Mouse (Mus musculus) skeletal muscle tissue, adult 2 months (tissue): ENCODE results near the gene Cd3g.
"Not testable (repeated sequence)": the region's sequence is repeated elsewhere in the genome, so short reads cannot be mapped to it uniquely, and the experiment has no call there.

Experiments used
- DNase-seq: peaks from one replicate; pipeline ENCODE4 v3.0.0-alpha.2; 2012; ENCODE audit warnings: low read depth, low spot score

The Cd3g gene

DNA sequence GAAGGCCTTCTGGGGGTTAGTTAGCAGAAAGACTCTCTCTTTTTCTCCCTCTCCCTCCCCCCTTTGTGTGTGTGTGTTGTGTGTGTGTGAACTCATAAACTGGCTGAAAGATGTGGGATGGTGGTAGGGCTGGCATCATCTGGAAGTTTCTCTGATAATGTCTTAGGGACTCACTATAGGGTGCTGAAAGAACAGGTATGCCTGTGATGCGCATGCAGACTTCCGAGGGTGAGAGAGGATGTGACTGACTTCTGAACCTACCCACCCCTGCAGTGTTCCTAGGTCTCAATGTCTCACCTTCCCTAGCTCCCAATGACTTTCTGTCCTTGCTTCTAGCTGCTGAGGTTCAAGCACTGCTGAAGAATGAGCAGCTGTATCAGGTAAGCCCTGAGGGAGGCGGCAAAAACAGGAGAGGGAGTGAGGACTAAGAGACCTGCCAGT is 5.5 kb upstream of the Cd3g start:
- DNase-seq: no peak

DNA sequence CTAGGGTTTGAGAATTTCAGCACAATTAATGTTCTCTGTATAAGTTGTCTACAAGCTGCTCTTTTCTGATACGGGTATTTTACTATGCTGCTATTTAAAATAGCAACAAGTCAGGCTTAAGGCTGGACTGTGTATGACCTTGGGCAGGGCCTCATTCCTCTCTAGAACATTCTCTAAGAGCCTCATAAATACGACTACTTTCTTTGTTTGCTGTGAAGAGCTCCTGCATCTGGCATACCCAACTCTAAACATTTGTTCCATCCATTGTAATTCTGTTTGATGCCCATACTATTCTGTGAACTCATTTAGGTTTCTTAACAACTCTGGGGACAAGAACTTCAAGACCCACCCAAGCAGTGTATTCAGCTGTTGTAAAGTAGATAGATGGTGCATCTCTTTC is 2.8 kb upstream of the Cd3g start:
- DNase-seq: no peak

DNA sequence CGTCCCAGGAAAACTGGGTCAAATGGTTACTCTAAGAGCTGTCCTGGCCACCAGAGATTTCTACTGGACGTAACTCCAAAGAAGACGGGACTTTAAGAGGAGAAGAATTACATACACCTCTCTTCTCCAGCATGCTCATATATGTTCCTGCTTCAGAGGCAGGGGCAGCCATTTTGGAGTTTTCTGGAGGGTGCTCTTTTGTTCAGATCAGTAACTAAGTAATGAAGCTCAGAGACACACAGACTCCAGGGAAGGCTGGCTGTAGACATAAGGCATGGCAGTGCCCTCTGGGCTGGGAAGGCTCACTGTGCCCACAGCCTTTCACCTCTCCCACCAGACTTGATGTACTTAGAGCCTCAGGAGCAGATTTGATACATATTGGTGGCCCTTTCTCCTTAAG is 2.3 kb upstream of the Cd3g start:
- DNase-seq: no peak

DNA sequence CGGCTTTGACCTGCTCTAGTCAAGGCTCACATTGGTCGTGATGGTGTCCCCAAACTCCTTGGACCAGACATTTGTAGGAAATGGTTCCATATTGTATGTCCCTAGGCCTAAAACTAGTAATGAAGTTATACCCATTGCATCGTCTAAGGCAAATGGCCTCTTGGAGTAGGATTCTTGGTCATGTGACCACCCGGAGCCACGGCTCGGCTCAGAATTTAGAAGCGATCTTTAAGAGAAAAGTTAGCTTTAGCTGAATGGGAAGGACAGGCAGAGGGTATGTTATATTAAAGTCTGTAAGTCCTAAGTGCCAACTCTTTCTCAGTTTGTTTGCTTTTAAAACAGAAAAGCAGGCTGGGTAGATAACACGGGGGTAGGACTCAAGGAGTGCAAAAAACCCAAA is 1.9 kb upstream of the Cd3g start:
- no peak for DNase-seq

DNA sequence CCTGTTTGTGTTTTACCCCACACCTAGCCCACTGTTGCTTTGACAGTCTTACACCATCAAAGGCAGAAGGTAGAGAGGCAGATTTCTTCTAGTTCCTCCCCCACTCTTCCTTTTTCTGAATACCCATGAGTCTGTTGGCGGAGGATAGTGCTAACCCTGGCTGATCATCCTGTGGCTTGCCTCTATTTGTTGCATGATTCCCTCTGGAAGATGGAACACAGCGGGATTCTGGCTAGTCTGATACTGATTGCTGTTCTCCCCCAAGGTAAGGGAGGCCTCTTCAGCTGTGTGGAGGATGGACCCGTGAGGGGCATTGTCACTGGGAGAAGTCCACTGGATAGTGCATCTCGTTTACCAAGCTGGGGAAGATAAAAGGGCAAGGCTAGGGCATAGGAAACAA is 1.4 kb upstream of the Cd3g start, which contains the start of gene Cd3d:
Cd3d (plus strand) TSS at position 111 of the 400 bp plus-strand sequence.
- no peak for DNase-seq

DNA sequence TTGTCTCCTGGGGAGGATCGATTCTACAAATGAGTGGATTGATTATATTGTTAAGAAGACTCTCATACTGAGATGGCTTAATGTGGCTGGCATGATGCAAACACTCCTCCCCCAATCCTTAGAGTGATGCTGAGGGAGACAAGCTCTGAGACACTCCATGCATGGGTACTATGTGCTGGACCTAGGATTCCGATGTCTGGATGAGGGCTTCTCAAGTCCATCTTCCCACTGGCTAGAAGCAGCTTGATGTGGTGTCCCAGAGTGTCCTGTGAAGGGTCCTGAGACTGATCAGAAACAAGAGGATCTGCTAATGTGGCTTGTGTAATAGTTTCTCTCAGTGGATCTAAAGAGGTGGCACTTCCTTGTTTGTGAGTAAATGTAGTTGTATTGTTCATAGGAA is 873 bp upstream of the Cd3g start:
- DNase-seq: no peak

DNA sequence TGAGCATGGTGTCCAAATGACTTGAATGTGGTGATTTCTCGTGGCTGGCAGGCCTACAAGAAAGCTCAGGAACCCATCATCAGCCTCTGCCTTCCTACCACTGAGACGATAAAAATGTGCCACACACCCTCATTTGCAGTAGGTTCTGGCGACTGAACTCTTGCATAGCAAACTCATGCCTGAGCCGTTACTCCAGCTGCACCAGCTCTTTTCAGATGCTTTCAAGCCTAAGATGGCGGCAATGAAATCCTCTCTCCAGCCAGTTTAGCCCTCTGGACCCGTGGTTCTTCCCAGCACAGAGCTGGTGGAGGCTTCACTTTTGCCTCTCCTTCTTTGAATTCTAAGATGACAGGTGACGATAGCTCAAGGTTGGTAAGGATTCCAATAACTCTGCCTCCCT is 425 bp downstream of the Cd3g start:
- DNase-seq: no peak

DNA sequence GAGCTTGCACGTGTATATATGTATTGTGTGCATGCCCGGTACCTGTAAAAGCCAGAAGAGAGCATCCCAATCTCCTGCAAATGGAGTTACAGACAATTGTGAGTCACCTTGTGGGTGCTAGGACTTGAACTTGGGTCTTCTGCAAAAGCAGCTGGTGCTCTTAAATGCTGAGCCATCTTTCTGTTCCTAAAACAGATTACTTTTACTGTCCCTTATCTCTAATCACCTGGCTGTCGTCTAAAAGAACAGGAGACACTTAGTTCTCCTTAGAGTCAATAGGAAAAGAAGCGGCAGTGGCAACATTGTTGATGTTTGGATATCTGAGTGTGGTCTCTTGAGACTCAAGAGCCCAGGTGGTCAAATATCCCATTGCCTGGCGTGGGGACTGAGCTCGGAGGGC is 2.4 kb downstream of the Cd3g start:
- no peak for DNase-seq

DNA sequence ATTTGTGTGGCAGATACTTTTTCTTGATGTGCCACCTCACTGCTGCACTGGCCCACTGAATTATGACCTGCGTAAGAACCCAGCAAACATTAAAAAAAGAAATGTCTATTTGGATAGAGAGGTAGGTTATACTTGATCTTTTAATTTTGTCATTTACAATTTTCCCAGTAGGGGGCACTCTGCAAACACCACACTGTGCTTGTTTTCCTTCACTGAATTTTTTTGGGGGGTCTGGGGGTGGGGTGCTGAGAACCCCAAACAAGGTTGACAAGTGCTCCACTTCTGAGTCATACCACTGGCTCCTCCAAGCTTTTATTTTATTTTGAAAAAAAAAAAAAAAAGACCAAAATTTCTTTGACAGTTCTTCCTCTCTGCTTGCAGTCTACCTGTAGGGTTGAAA is 10.8 kb downstream of the Cd3g start:
- no peak for DNase-seq

DNA sequence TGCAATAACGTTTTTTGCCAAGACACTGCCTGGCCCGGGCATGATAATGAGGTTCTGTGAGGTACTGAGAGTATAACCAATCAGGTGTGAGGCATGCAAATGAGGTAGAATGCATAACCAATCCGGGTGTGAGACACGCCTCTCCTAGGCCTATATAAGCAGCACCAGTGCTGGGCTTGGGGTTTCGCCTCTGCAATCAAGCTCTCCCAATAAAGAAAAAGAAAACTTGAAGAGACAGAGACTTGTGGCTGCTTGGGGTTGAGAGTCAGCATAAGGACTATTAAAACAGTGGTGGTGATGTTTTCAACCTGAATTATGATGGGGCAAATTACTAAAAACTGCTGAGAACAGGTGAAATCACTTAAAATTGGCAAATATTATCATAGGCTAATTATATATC is 12.5 kb downstream of the Cd3g start:
- DNase-seq: not testable (repeated sequence)

DNA sequence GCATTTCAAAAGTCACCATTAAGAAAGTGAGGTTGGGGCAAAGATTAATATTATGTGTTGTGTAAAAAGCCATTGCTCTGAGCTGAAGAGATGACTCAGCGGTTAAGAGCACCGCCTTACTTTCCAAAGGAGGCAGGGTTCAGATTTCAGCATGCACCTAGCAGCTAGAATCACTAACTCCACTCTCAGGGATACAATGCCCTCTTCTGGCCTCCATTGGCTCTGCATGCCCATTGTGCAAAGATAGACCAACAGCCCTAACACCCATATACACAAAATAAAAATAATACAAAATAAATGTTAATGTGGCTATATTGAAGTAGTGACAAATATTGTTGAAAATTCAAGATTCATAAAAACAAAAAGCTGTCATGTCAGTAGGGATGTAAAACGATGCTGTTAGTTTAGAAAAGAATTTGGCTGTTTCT is 13.4 kb downstream of the Cd3g start:
- peak; percentile 87 for DNase-seq

DNA sequence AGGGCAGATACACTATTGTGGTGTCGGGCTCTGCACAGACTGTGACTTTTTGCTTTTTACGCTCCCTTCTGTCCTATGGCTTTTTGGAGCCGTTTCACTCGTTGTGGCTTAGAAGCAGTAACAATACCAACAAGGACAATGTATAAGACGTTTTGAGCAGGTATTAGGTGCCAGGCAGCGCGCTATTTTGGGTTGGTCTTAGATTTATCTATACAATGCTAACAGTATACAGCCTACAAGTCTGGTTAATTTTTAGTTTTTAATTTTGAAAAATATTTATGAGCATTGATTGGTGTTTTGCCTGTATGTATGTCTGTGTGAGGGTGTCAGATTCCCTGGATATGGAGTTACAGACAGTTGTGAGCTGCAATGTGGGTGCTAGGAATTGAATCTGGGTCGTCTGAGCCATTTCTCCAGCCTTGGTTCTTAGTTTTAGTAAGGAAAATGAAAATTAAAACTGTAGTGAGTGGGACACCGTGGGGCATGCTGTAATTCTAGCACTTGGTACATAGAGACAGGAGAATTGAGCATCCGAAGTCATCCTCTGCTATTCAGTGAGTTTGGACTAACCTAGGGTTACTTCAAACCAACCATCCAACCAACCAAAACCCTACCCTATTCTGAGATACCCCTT is 14.3 kb downstream of the Cd3g start:
- DNase-seq: no peak

DNA sequence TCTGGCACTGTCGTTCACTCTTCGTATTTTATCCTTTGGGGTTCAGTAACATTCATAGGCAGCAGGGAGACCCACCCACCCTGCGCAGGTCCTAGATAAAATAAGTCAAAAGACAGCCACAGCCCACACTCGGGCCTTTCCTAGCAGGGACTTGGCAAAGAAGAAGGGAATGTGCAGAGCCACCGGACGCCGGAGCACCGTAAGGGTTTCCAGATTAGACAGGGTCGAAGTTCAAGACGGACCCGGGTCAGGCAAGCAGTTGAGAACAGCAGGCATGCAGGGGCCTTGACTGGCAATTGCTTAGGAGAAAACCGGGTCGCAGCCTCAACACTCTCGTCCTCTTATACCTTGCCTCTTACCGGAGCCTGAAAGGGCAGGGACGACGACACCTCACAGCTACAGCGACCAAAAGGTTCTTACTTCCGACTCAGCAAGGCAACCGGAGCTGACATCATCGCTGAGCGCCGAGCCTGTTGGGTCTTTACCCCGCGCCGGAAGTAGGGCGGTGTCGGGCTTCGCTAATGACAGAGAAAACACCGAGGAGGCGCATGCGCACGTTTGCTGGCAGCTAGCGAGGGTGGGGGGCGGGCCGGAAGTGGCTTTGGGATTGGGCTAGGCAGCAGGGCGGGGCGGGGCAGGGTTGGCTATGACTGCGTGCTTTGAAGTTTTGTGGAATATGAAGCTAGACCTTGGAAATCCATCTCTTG is 15.0 kb downstream of the Cd3g start, which contains the start of gene Ube4a:
Ube4a (minus strand) TSS at position 475 of the 707 bp plus-strand sequence.
- DNase-seq: peak; percentile 99

DNA sequence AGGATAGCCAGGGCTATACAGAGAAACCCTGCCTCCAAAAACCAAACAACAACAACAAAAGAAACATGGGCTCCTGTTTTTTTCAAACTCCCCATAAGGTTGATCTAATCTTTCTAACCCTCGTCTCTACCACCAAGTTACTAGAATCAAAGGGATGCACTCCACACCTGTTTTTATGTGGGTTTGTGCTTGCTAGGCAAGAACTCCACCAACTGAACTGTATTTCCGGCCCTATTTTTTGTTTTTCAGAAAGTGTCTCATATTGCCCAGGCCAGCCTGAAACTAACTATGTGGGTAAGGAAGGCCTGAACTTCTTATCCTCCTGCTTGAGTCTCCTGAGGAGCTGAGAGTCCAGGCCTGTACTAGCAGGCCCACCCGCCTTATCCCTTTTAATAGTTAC is 25.8 kb downstream of the Cd3g start:
- DNase-seq: no peak

DNA sequence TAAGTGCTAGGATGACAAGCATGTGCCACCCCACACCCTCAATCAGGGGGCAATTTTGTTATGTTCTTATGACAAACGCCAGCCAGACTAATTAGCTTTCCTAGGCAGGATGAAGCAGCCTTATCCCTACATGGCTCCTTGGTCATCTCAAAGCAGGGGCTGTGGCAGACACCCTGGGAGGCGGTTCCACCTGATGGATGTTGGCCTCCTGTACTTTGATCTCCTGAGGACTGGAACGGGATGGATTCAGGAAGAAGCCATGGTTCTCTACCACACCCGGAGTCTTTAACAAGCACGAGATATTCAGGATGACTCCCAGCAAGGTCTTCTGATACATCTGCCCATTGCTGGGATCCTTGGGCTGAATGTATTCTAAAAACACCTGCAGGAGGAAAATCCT is 32.4 kb downstream of the Cd3g start:
- no peak for DNase-seq

DNA sequence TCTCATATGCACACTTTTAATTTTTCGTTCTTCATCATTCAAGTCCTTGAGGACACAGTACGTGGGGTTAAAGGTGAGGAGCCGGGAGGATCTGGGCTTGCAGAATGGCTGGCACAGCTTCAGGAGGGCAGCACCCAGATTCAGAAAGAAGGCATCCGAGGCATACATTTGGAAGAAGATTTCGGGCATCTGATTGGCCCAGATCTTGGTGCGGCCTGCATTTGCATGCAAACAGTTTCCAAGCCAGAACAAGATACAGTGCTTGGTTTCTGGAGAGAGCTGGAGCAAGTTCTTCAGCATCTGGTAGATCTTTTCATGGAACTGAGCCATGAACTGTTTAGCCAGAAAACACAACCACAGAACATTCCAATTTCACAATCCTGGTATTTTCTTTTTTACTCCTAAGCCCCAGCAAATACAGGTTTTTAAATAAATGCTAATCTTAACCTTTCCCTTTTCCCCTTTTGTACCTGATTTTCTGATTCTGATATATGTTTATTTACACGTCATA is 34.0 kb downstream of the Cd3g start:
- DNase-seq: no peak

DNA sequence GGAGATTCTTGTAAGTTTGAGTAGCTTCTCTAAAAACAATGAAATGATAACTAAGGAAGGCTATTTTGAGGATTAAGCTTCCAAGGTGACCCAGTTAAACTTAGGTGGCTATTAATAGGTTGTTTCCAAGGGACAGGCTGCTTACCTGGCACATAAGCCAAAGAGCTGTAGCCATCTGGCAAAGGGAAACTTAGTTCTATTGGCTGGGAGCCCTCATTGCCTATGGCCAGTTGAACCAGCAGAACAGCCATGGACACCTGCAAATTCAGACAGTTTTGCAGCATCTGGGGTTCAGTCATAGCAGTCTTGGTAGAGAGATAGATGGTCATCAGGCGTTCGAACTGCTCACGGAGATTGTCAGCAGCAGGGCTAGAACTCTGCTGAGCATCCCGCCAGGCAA is 37.8 kb downstream of the Cd3g start:
- peak; percentile 83 for DNase-seq

DNA sequence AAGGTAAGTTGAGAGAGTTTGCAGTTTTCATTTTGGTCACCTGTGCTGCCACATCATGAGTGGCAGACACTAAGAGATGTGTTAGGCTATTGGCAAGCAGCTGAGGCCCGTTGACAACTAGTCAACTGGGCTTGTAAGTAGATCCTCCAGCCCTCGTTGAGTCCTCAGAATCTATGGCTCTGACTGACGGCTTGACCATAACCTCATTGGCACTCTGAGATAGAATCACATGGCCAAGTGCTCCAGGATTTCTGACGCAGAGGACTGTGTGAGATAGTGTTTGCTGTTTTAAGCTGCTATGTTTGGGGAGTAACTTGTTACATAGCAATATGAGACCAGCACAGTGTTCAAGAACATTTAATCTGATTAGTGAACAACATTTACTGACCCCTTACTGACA is 38.5 kb downstream of the Cd3g start:
- peak; percentile 93 for DNase-seq

DNA sequence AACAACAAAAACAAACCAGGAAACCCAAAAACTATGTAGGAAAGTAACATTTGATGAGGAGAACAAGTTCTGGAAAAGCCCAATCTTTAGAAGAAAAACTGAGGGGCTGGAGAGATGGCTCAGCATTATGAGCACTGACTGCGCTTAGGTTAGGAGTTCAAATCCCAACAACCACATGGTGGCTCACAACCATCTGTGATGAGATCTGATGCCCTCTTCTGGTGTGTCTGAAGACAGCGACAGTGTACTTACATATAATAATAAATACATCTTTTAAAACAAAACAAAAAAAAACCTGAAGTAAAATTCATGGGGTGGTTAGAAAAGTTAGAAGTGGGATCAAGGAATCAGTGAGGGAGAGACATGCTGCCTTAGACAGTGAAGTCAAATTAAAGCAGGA is 58.7 kb downstream of the Cd3g start:
- DNase-seq: no peak

DNA sequence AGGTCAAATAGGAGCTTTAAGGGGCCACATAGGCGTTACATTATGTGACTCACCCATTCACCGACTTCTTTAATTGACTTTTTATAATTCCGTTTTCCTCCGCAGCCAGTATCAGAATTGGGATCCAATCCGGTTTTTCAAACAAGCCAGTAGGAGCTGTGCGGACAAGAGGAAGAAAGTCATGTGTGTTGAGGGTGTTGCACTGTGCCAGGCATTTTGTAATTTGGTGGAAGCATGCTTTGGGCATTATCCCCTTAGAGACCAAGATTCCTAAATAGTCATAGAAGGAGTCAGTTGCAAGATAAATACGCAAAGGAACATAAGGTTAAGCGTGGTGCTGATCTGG is 59.1 kb downstream of the Cd3g start:
- DNase-seq: peak; percentile 68

DNA sequence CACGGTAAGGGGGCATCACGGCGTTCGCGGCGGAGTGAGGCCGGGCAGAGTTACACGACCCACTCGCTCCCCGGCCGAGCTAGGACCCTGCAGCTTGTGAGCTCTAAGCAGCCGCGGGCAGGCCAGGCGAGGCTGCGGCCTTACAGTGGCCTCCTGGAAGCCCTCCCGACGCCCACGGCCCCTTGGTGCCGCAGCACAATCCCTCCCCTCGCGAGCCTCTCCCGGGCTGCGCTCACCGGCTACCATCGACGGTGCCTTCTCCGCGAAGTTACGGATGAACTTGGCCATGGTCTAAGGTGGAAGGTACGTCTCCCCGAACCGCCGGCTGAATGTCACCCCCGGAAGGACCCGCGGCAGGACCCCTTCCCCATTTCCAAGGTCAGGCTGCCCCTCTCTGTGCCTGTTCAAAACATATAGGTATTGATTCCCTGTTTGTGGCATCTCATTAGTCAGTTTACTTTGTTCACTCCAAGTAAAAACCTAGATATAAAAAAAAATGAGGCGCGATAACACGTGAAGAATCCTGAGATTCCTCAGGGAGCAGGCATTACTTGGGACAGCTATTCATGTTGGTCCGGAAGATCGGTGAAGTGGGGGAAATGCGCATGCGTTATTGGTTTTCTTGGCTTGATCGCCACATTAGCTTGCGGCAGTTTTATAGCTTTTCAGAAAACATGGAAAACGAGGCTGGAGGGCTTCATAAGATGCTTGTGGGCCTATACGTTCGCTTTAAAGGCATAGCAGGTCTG is 59.7 kb downstream of the Cd3g start, which contains the start of gene Atp5l:
Atp5l (minus strand) TSS at position 369 of the 749 bp plus-strand sequence.
- DNase-seq: peak; percentile 95

DNA sequence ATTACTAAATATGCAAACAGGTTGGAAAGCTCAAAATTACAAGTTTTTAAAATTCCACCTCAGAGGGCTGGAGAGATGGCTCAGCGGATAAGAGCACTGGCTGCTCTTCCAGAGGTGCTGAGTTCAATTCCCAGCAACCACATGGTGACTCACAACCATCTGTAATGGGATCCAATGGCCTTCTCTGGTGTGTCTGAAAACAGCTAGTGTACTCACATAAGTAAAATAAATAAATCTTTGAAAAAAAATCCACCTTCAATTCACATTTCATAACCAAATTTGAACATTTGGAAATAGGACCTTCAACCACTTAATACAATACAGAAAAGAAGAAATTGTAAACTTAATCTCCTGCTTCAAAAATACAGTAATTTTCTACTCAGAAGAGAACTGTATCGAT is 60.6 kb downstream of the Cd3g start:
- DNase-seq: no peak
